Mouse (Mus musculus): ENCODE measurements around the gene Fam189b. TPM values are rescaled to one million over a fixed set of nuclear protein-coding genes. Genes with fewer than 3 reads are reported as not detected.

Fam189b gene
- total RNA-seq, 1 experiment, result 9.3 TPM

- H3K9me3 ChIP-seq (ENCODE audit: control insufficient read depth, insufficient read depth, low read depth, low read length), result no peaks in the 10 kb centered on the region
- in situ Hi-C loops (cut with MboI; ENCODE audit: low sequenced_read_pairs in 2 of 2, unreplicated experiment in 2 of 2), result no loop called here
- H3K9ac ChIP-seq (ENCODE audit: insufficient read depth, low read depth, low read length, poor library complexity, severe bottlenecking), result no peak overlapping the region
- peaks cover 0 to 6% of the 10 kb centered on the region in 2 experiments; a peak in 1 of 4 replicates for H3K4me1 ChIP-seq (ENCODE audit: control insufficient read depth in 2 of 2, insufficient read depth in 2 of 2, low read length in 2 of 2, poor library complexity in 1 of 2)
- no peak overlapping the region for H3K27ac ChIP-seq (ENCODE audit: insufficient read depth, low read depth, low read length, poor library complexity, severe bottlenecking)
- H3K4me3 ChIP-seq (ENCODE audit: insufficient read depth in 1 of 2, low read depth in 1 of 2, low read length in 2 of 2, poor library complexity in 1 of 2, severe bottlenecking in 1 of 2), result no peak overlapping the region
- no peak for DNase-seq (ENCODE audit: low read depth, low spot score)
- no peaks in the 10 kb centered on the region for H3K36me3 ChIP-seq (ENCODE audit: control insufficient read depth, insufficient read depth, low read length, poor library complexity, severe bottlenecking)
- no peak for TF ChIP-seq MAFK (IDR thresholded peaks at IDR 0.05; ENCODE audit: insufficient read depth, low read depth, low read length)
- TF ChIP-seq ZC3H11A (IDR thresholded peaks at IDR 0.05; ENCODE audit: borderline replicate concordance, low read depth, low read length), result no peak
- TF ChIP-seq ZNF384 (IDR thresholded peaks at IDR 0.05; ENCODE audit: low read depth, low read length), result no peak
- TF ChIP-seq CHD2 (IDR thresholded peaks at IDR 0.05; ENCODE audit: low read depth, low read length), result no peak
- TF ChIP-seq HCFC1 (IDR thresholded peaks at IDR 0.05; ENCODE audit: borderline replicate concordance, insufficient read depth, low read length), result no peak
Observed at GRCm38 (mm10) chr3:89144821-89145220, 38.1 kb upstream of the Fam189b start.

DNA sequence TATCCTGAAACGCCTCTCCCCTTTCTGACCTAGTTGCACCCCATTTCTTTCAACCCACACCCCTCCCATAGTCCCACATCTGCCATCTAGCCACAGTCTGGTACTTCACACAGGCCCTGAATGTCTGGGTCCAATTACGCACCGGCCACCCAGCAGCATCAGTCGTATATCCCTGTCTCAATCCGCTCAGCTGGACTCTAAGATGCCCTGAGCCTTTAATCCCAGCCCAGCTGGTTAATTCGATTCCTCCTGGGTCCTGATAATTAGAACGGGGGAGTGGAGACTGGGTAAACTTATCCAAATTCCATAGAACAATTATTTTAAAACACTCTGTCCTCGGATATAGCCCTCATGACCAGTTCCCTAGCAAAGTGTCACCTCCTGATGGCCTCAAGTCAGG is 37.4 kb upstream of the Fam189b start:
- Histone ChIP-seq H3K27ac (ENCODE audit: insufficient read depth, low read depth, low read length, poor library complexity, severe bottlenecking) (no peak overlapping the region), H3K36me3 (ENCODE audit: control insufficient read depth, insufficient read depth, low read length, poor library complexity, severe bottlenecking) (no peaks in the 10 kb centered on the region), H3K9ac (ENCODE audit: insufficient read depth, low read depth, low read length, poor library complexity, severe bottlenecking) (no peak overlapping the region), H3K4me1 (ENCODE audit: control insufficient read depth in 2 of 2, insufficient read depth in 2 of 2, low read length in 2 of 2, poor library complexity in 1 of 2) (peaks cover 0 to 12% of the 10 kb centered on the region in 2 experiments; a peak in 1 of 4 replicates), H3K4me3 (ENCODE audit: insufficient read depth in 1 of 2, low read depth in 1 of 2, low read length in 2 of 2, poor library complexity in 1 of 2, severe bottlenecking in 1 of 2) (no peak overlapping the region), H3K9me3 (ENCODE audit: control insufficient read depth, insufficient read depth, low read depth, low read length) (no peaks in the 10 kb centered on the region)
- TF ChIP-seq MAFK (IDR thresholded peaks at IDR 0.05; ENCODE audit: insufficient read depth, low read depth, low read length) (no peak), ZNF384 (IDR thresholded peaks at IDR 0.05; ENCODE audit: low read depth, low read length) (no peak), CHD2 (IDR thresholded peaks at IDR 0.05; ENCODE audit: low read depth, low read length) (no peak), HCFC1 (IDR thresholded peaks at IDR 0.05; ENCODE audit: borderline replicate concordance, insufficient read depth, low read length) (no peak), ZC3H11A (IDR thresholded peaks at IDR 0.05; ENCODE audit: borderline replicate concordance, low read depth, low read length) (no peak)
- no peak for DNase-seq (ENCODE audit: low read depth, low spot score)
- in situ Hi-C loops (cut with MboI; ENCODE audit: low sequenced_read_pairs in 2 of 2, unreplicated experiment in 2 of 2), result no loop called here

GRCm38 (mm10) chr3:89147101-89147978 is 35.6 kb upstream of the Fam189b start:
- in situ Hi-C loops (cut with MboI; ENCODE audit: low sequenced_read_pairs in 2 of 2, unreplicated experiment in 2 of 2), result no loop called here
- no peak for DNase-seq (ENCODE audit: low read depth, low spot score)
- Histone ChIP-seq H3K4me3 (ENCODE audit: insufficient read depth in 1 of 2, low read depth in 1 of 2, low read length in 2 of 2, poor library complexity in 1 of 2, severe bottlenecking in 1 of 2) (peak overlapping the region; percentile 40 to 59), H3K4me1 (ENCODE audit: control insufficient read depth in 2 of 2, insufficient read depth in 2 of 2, low read length in 2 of 2, poor library complexity in 1 of 2) (peaks cover 0 to 13% of the 10 kb centered on the region in 2 experiments; a peak in 1 of 4 replicates), H3K9ac (ENCODE audit: insufficient read depth, low read depth, low read length, poor library complexity, severe bottlenecking) (peak overlapping the region; percentile 29; the same call in 1 of the 2 replicates), H3K27ac (ENCODE audit: insufficient read depth, low read depth, low read length, poor library complexity, severe bottlenecking) (no peak overlapping the region), H3K9me3 (ENCODE audit: control insufficient read depth, insufficient read depth, low read depth, low read length) (no peaks in the 10 kb centered on the region), H3K36me3 (ENCODE audit: control insufficient read depth, insufficient read depth, low read length, poor library complexity, severe bottlenecking) (no peaks in the 10 kb centered on the region)
- no peak for TF ChIP-seq MAFK (IDR thresholded peaks at IDR 0.05; ENCODE audit: insufficient read depth, low read depth, low read length)
- TF ChIP-seq ZC3H11A (IDR thresholded peaks at IDR 0.05; ENCODE audit: borderline replicate concordance, low read depth, low read length), result no peak
- TF ChIP-seq CHD2 (IDR thresholded peaks at IDR 0.05; ENCODE audit: low read depth, low read length), result no peak
- TF ChIP-seq ZNF384 (IDR thresholded peaks at IDR 0.05; ENCODE audit: low read depth, low read length), result no peak
- no peak for TF ChIP-seq HCFC1 (IDR thresholded peaks at IDR 0.05; ENCODE audit: borderline replicate concordance, insufficient read depth, low read length)

GRCm38 (mm10) chr3:89147979-89148311 is 35.0 kb upstream of the Fam189b start:
- TF ChIP-seq HCFC1 (IDR thresholded peaks at IDR 0.05; ENCODE audit: borderline replicate concordance, insufficient read depth, low read length) (no peak), MAFK (IDR thresholded peaks at IDR 0.05; ENCODE audit: insufficient read depth, low read depth, low read length) (no peak), CHD2 (IDR thresholded peaks at IDR 0.05; ENCODE audit: low read depth, low read length) (no peak), ZC3H11A (IDR thresholded peaks at IDR 0.05; ENCODE audit: borderline replicate concordance, low read depth, low read length) (no peak), ZNF384 (IDR thresholded peaks at IDR 0.05; ENCODE audit: low read depth, low read length) (no peak)

More at GRCm38 (mm10) chr3:89147979-89148311, 35.0 kb upstream of the Fam189b start:
- in situ Hi-C loops (cut with MboI; ENCODE audit: low sequenced_read_pairs in 2 of 2, unreplicated experiment in 2 of 2), result no loop called here
- Histone ChIP-seq H3K9me3 (ENCODE audit: control insufficient read depth, insufficient read depth, low read depth, low read length) (no peaks in the 10 kb centered on the region), H3K27ac (ENCODE audit: insufficient read depth, low read depth, low read length, poor library complexity, severe bottlenecking) (no peak overlapping the region), H3K36me3 (ENCODE audit: control insufficient read depth, insufficient read depth, low read length, poor library complexity, severe bottlenecking) (no peaks in the 10 kb centered on the region), H3K9ac (ENCODE audit: insufficient read depth, low read depth, low read length, poor library complexity, severe bottlenecking) (peak overlapping the region; percentile 29; the same call in 1 of the 2 replicates), H3K4me3 (ENCODE audit: insufficient read depth in 1 of 2, low read depth in 1 of 2, low read length in 2 of 2, poor library complexity in 1 of 2, severe bottlenecking in 1 of 2) (peak overlapping the region; percentile 40 to 59), H3K4me1 (ENCODE audit: control insufficient read depth in 2 of 2, insufficient read depth in 2 of 2, low read length in 2 of 2, poor library complexity in 1 of 2) (peaks cover 0 to 13% of the 10 kb centered on the region in 2 experiments; a peak in 1 of 4 replicates)
- DNase-seq (ENCODE audit: low read depth, low spot score), result no peak

Measured in ES-E14 (cell line).